Mouse (Mus musculus): Measurements from ENCODE around the gene Ktn1. TPM values are rescaled to one million over a fixed set of nuclear protein-coding genes. Genes with fewer than 3 reads are reported as not detected.
A peak's percentile ranks its signal among the peaks of the same experiment; 100 is the strongest.

Ktn1 gene
- polyA plus RNA-seq, 1 experiment from 2014 or later: 76.8 TPM

DNA sequence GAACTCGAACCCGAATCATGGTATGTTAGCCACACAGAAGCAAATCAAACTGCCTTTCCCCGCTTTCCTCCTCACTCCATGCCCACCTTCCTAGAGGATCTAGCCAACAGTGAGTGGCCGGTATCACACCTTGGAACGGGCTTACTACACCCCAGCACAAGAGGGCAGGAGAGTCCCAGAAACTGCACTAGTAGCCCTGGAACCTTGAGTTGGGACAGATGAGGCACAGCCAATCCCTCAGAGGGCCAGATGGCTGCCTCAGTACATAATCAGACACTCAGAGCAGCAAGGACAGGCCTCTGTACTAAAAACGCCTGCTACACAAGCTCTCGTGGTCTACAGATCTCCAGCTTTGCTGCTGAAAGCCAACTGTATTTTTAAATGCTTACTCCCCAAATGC, 94.4 kb downstream of the Ktn1 start:
- H3K36me3 ChIP-seq: peaks cover 18% of the 10 kb centered on the region
- ATAC-seq (ENCODE audit: low FRiP score): no peak
- H3K4me2 ChIP-seq: no peak overlapping the region
- WGBS: 86% methylated on average over 7 of the region's 7 CpGs
- no peak overlapping the region for H3K27ac ChIP-seq
- no peaks in the 10 kb centered on the region for H3K4me1 ChIP-seq (replicated peaks)
- H3K9me3 ChIP-seq: no peaks in the 10 kb centered on the region
- no peak overlapping the region for H3K9ac ChIP-seq
- H3K27me3 ChIP-seq: no peaks in the 10 kb centered on the region
- H3K4me3 ChIP-seq: no peak overlapping the region

DNA sequence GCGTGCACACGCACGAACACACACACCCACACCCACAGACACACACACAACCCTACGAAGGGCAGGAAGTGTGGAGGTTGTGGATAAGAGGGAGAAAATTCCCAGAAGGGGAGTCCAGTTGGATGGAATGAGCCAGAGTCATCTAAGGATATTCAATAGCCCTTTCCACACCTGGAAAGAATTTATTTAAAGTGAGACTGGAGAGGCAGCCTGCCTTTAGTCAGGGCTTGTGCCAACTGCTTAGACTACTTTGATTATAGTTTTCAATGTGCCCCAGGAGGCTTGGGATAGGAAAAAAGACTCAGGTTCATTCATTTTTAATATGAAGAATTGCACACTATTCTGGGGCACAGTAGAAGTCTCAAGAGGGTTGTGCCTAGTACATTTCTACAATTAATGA, 96.8 kb downstream of the Ktn1 start:
- 86% methylated on average over 4 of the region's 4 CpGs for WGBS
- Histone ChIP-seq H3K4me1 (replicated peaks) (no peaks in the 10 kb centered on the region), H3K9ac (no peak overlapping the region), H3K27ac (no peak overlapping the region), H3K4me2 (no peak overlapping the region), H3K27me3 (no peaks in the 10 kb centered on the region), H3K36me3 (peaks cover 6% of the 10 kb centered on the region), H3K9me3 (no peaks in the 10 kb centered on the region), H3K4me3 (no peak overlapping the region)
- no peak for ATAC-seq (ENCODE audit: low FRiP score)

DNA sequence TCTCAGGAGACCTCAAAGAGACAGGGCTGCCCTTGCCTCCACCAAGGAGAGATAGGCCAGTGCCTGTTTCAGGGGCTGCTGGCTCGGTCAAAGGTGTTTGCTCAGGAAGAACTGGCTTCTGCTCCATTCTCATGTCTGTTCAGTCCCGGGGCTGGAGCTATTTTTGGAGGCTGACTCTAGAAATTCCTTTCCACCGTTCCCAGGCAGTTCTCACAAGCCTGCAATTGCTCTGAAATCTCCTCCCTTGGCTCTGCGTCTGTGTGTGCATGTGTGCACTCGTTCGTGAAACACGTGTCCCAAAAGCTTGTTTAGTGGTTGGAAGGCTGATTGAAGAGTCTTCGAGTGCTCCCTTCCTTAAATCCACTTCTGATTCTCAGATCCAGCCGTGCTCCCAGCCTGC, 99.3 kb downstream of the Ktn1 start:
- no peak overlapping the region for H3K4me3 ChIP-seq
- 79% methylated on average over 9 of the region's 9 CpGs for WGBS
- no peak overlapping the region for H3K27ac ChIP-seq
- H3K9me3 ChIP-seq: no peaks in the 10 kb centered on the region
- no peak overlapping the region for H3K9ac ChIP-seq
- no peaks in the 10 kb centered on the region for H3K27me3 ChIP-seq
- ATAC-seq (ENCODE audit: low FRiP score): no peak
- no peak overlapping the region for H3K4me2 ChIP-seq
- H3K4me1 ChIP-seq (replicated peaks): 0 out of 2 replicates have a peak, but pooled peaks cover 2% of the 10 kb centered on the region
- peaks cover 6% of the 10 kb centered on the region; the same call in 1 of the 2 replicates for H3K36me3 ChIP-seq

DNA sequence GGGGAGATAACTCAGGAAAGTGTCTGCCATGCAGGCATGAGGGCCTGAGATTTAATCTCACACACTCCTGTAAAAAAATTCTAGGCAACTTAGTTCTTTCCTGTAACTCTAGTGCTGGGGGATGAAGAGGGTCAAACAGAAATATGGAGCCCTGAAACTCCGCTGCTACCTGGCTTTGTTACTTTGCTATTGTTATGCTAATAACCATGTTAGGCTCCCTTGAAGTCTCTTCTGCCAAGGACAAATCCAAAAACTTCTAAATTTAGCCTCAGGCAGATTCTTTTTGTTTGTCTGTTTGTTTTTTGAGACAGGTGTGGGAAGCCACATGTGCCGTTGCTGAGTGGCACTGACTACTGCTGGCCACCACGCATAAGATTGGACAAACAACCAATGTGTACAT, 100.5 kb downstream of the Ktn1 start:
- Histone ChIP-seq H3K27ac (no peak overlapping the region), H3K4me3 (no peak overlapping the region), H3K4me1 (replicated peaks) (0 out of 2 replicates have a peak, but pooled peaks cover 2% of the 10 kb centered on the region), H3K9me3 (no peaks in the 10 kb centered on the region), H3K27me3 (no peaks in the 10 kb centered on the region), H3K4me2 (no peak overlapping the region), H3K36me3 (peaks cover 3% of the 10 kb centered on the region; the same call in 1 of the 2 replicates), H3K9ac (no peak overlapping the region)
- WGBS: 81% methylated on average over 3 of the region's 3 CpGs
- no peak for ATAC-seq (ENCODE audit: low FRiP score)

DNA sequence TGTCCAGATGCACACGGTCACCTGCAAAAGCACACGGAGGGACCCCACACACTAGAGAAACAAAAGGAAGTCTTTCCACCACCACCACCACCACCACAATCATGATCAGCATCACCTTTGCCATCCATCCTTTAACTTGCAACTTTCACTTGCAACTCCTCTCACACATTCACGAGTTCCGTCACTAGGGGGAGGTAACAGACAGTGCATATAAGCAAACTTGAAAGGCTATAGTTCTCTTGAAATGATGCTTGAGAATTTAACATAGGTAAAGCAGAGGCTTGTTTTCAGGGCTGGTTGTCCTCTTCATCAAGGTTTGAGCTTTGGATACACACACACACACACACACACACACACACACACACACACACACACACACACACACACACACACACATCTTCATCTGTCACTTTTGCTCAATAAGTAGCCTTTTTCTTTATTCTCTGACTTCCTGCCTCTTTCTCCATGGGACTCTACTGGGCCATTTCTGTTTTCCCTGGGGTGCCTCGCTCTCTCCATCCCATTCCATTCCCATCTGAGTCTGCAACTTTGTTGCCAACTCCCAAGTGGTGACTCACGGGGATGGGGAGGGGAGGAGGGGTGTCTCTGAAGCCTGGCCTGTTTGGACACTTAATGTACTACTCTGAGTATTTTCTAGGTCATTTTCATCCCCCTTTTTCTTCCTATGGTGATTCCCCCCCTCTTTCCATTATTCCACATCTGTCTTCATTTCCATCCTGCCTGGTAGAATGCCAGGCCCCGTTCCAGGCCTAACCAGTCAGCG, 103.4 kb downstream of the Ktn1 start:
- Histone ChIP-seq H3K36me3 (no peaks in the 10 kb centered on the region), H3K4me1 (replicated peaks) (0 out of 2 replicates have a peak, but pooled peaks cover 2% of the 10 kb centered on the region), H3K4me2 (no peak overlapping the region), H3K4me3 (no peak overlapping the region), H3K9ac (no peak overlapping the region), H3K9me3 (no peaks in the 10 kb centered on the region), H3K27me3 (no peaks in the 10 kb centered on the region), H3K27ac (no peak overlapping the region)
- ATAC-seq (ENCODE audit: low FRiP score): peak; percentile 39; the same call in 1 of the 2 replicates
- 48% methylated on average over 8 of the region's 8 CpGs for WGBS

DNA sequence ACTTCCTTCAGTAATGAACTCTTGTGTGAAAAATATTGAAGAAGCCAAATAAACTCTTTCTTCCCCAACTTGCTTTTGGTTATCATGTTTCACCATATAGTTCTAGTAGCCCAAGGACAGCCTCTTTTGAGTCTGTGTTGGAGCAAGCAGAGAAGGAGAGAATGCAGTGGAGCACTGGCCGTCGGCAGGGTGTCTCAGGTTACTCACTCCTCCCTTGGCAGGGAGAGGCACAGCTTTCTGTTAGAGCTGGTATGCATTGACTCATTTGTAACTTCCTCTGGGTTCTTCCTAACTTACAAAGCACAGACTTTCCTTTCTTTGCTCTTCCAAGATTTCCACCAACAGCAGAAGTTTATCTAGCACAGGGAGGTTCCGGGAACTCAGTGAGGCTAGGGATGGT, 105.3 kb downstream of the Ktn1 start:
- no peaks in the 10 kb centered on the region for H3K9me3 ChIP-seq
- H3K4me2 ChIP-seq: no peak overlapping the region
- no peaks in the 10 kb centered on the region for H3K27me3 ChIP-seq
- H3K36me3 ChIP-seq: no peaks in the 10 kb centered on the region
- no peak overlapping the region for H3K4me3 ChIP-seq
- 74% methylated on average over 3 of the region's 3 CpGs for WGBS
- H3K9ac ChIP-seq: no peak overlapping the region
- 0 out of 2 replicates have a peak, but pooled peaks cover 2% of the 10 kb centered on the region for H3K4me1 ChIP-seq (replicated peaks)
- ATAC-seq (ENCODE audit: low FRiP score): no peak
- H3K27ac ChIP-seq: no peak overlapping the region

DNA sequence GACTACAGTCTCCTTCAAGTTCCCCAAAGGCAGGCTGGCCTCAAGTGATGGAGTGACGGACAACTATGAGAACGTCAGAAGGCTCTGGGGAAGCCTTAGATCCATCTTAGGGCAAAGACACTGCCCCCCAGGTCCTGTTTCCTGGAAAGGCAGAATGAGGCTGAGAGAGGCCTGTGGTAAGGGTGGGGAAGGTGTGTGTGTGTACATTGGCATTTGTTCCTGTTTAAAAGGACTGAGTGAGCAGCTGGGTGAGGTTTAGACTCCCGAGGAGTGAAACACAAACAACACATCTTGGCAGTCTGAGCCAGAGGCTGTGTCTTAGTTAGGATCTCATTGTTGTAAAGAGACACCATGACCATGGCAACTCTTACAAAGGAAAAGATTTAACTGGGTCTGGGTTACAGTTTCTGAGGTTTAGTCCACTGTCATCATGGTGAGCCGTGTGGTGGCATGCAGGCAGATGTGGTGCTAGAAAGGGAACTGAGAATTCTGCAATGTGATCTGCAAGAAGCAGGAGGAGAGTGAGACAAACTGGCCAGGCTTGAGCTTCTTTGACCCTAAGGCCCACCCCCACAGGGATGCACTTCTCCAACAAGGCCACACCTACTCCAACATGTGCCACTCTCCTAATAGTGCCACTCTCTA, 106.1 kb downstream of the Ktn1 start:
- Histone ChIP-seq H3K4me1 (replicated peaks) (0 out of 2 replicates have a peak, but pooled peaks cover 2% of the 10 kb centered on the region), H3K4me3 (no peak overlapping the region), H3K9me3 (no peaks in the 10 kb centered on the region), H3K27me3 (no peaks in the 10 kb centered on the region), H3K4me2 (no peak overlapping the region), H3K9ac (no peak overlapping the region), H3K36me3 (no peaks in the 10 kb centered on the region), H3K27ac (no peak overlapping the region)
- 86% methylated on average over 4 of the region's 4 CpGs for WGBS
- no peak for ATAC-seq (ENCODE audit: low FRiP score)

DNA sequence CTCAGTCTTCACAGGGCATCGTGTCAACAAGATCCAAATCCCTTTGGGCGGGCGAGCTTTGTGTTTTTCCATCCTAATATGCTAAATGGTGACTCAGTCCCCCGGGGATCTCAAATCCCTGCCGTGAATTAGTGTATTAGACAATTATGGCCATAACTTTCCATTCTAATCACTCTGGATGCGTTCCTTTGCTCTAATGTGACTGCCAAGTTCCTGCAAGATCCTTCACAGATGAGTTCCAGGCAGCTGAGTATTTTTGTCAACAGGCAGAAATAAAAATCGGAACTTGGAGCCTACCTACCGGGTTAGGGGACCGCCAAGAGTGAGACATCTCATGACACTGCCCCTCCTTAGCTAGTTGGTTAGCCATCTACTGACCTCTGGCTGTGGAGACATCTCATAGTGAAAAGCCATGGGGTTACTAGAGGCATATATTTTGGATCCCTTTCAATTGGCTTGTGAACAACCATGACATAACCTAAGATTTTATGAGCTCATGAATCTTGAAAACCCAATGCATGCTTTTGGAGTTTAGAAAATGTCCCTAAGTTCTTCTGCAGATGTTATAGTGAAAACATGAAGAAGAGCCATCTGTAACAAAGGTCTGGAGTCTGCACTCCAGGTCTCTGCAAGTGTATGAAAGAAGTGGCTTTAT, 108.3 kb downstream of the Ktn1 start:
- Histone ChIP-seq H3K36me3 (no peaks in the 10 kb centered on the region), H3K4me3 (no peak overlapping the region), H3K9me3 (no peaks in the 10 kb centered on the region), H3K27me3 (no peaks in the 10 kb centered on the region), H3K9ac (no peak overlapping the region), H3K4me1 (replicated peaks) (0 out of 2 replicates have a peak, but pooled peaks cover 2% of the 10 kb centered on the region), H3K4me2 (no peak overlapping the region), H3K27ac (no peak overlapping the region)
- WGBS: 84% methylated on average over 9 of the region's 9 CpGs
- ATAC-seq (ENCODE audit: low FRiP score): no peak

DNA sequence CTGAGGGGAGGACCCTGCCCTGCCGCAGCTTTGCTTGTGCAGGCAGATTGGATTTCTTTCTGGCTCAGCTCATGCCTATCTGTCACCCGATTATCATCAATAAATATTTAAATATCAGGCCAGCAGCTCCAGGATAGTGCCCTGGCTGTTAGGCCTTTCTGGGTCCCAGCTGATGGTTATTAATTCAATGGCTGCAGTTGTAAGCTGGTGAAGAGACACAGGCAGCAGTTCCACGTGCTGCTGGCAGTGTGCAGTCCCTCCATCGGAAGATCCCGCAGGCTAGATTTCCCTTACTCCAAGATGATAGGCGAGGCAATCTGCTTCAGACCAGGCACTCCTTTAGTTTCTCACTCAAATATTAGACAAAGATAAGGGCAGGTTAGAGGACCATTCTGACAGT, 116.9 kb downstream of the Ktn1 start:
- Histone ChIP-seq H3K4me1 (replicated peaks) (no peaks in the 10 kb centered on the region), H3K9ac (no peak overlapping the region), H3K27me3 (no peaks in the 10 kb centered on the region), H3K4me3 (no peak overlapping the region), H3K4me2 (no peak overlapping the region), H3K36me3 (no peaks in the 10 kb centered on the region), H3K9me3 (no peaks in the 10 kb centered on the region), H3K27ac (0 out of 2 replicates have a peak overlapping the region, but pooled peaks have one; percentile 3)
- WGBS: 45% methylated on average over 6 of the region's 6 CpGs
- ATAC-seq (ENCODE audit: low FRiP score): peak; percentile 49; the same call in 1 of the 2 replicates

DNA sequence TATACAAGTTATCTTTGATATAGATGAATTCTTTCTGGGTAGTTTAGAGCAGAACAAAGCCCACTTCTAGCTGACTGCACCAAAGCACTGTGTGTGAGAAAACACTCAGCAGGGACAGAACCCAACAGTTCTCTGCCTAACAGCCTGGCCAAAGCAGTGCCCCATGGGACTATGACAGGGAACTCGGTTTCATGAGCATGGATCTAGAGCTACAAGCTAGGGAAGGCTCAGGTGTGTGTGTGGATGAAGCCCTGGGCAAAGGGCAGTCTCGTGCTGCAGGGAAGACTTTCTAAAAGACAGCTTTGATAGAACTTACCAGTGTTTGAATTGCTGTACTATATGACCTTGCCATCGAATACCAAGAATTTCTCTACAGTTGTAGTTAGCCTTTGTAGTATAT, 117.5 kb downstream of the Ktn1 start:
- H3K36me3 ChIP-seq: no peaks in the 10 kb centered on the region
- no peaks in the 10 kb centered on the region for H3K27me3 ChIP-seq
- no peak overlapping the region for H3K27ac ChIP-seq
- no peak overlapping the region for H3K4me2 ChIP-seq
- H3K4me1 ChIP-seq (replicated peaks): no peaks in the 10 kb centered on the region
- H3K9me3 ChIP-seq: no peaks in the 10 kb centered on the region
- 69% methylated on average over 3 of the region's 3 CpGs for WGBS
- H3K4me3 ChIP-seq: no peak overlapping the region
- no peak for ATAC-seq (ENCODE audit: low FRiP score)
- H3K9ac ChIP-seq: no peak overlapping the region

DNA sequence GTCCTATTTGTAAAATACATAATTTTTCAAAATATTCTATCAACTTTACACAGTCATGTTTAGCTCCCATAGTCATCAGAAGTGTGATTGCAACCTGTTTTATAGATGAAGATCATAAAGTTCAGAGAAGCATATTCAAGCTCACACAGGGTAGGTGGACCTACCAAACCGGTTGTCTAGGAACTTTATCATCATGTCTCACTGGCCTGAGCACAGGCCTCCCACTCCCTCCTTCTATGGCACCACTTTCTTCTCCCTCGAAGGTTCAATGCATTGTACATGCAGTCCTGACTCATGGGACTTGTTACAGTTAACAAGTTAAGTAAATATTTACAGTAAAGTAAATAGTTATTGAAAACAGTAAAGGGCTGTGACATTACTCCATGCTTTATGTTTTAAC, 118.1 kb downstream of the Ktn1 start:
- no peaks in the 10 kb centered on the region for H3K9me3 ChIP-seq
- no peak overlapping the region for H3K4me3 ChIP-seq
- no peaks in the 10 kb centered on the region for H3K27me3 ChIP-seq
- H3K36me3 ChIP-seq: no peaks in the 10 kb centered on the region
- WGBS: 93% methylated on average over 2 of the region's 2 CpGs
- H3K4me1 ChIP-seq (replicated peaks): no peaks in the 10 kb centered on the region
- no peak overlapping the region for H3K9ac ChIP-seq
- no peak overlapping the region for H3K4me2 ChIP-seq
- no peak overlapping the region for H3K27ac ChIP-seq
- ATAC-seq (ENCODE audit: low FRiP score): no peak

DNA sequence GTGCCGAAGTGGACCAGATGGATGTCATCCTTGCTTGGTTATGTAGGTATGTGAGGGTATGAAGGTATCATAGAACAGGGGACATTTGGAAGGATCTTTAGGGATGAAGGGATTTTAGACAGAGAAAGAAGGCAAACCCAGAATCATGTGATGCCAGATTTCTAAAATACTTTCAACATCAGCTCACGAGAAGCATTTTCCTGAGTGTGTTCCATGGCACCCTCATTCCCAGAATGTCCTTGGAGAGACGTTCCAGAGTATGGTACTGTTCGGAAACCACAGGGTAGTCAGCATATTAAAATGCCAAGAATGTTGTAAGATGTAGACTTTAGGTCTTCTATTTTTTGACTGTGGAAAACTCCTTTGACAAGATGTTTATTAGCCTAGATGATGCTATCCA, 123.2 kb downstream of the Ktn1 start:
- Histone ChIP-seq H3K9ac (no peak overlapping the region), H3K36me3 (no peaks in the 10 kb centered on the region), H3K4me1 (replicated peaks) (no peaks in the 10 kb centered on the region), H3K4me3 (no peak overlapping the region), H3K27ac (no peak overlapping the region), H3K4me2 (no peak overlapping the region), H3K9me3 (no peaks in the 10 kb centered on the region), H3K27me3 (no peaks in the 10 kb centered on the region)
- WGBS: 84% methylated on average over 4 of the region's 4 CpGs
- no peak for ATAC-seq (ENCODE audit: low FRiP score)

All from hindbrain, embryonic 13.5 days (tissue).